Mouse (Mus musculus) CD8-positive naive resting alpha-beta T cell, adult 57 days (primary cell): ENCODE results near the gene Tex101. TPM values are rescaled to one million over a fixed set of nuclear protein-coding genes. Genes with fewer than 3 reads are reported as not detected.

Source experiments
- total RNA-seq: library from RNA; stranded (reverse); gene quantifications from one replicate; pipeline ENCODE4 v1.2.4, GENCODE M21; 2023

Gene Tex101
- total RNA-seq: not detected

DNA sequence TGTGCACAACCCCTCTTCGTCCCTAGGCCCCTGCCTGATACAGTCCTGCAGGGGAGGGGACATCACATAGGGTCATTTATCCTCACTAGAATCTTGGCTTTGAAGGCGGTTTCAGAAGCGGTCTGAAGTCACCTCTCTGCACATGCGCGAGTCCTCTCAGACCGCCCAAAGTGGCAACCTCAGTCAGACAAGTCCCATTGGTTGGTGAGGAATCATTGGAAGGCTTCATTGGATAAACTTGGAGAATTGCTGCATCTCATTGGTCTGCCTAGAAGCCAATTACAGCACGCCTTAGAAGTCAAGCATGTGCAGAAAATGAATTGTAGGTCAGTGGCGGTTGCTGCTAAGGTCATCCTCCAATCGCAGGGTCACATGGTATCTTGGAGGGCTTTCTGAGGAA lies at the start of gene Tex101:
Tex101 (minus strand) TSS at position 101 of the 400 bp plus-strand sequence.

DNA sequence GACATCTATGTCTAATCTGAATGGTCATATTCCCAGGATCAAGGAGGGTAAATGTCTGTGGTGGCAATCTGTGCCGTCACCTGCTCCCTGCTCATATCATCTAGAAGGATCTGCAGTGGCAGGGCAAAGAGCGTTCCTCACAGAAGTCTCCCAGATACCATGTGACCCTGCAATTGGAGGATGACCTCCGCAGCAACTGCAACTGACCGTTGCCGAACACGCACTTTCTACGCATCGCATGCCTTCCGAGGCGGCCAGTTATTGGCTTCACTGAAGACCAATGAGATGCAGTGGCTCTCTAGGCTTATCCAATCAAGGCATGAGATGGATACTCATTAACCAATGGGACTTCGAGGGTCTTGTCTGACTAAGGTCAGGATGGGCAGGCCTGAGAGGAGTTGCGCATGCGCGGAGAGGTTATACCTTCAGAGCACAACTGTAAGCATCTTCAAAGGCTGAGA lies 32.4 kb upstream of the Tex101 start, which contains the start of gene BC049730:
BC049730 (plus strand) TSS at position 411 of the 461 bp plus-strand sequence.

DNA sequence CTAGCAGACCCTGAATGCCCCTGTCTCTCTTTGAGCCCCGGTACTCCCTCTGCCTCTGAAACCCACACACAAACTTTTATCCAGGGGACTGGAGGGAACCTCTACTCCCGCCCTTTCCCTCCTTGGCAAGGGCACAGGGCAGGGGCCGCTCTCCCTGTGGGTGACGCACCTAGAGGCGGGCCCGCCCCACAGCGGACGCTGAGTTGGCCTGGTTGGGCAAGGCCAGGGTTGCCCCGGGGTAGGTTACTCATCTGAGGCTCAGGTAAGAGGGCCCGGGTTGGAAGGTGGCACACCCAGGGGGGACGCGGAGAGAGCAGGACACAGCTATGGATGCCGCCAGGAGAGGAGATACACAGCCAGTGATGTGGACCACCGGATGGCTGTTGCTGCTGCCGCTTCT lies 40.2 kb downstream of the Tex101 start, which contains the start of gene Lypd3:
Lypd3 (plus strand) TSS at position 287 of the 400 bp plus-strand sequence.

Other genes with a start within 250 kb of the Tex101 start
- gene Irgc1, start 224.4 kb downstream of the Tex101 start, total RNA-seq: 10.8 TPM
- gene Plaur, start 214.2 kb downstream of the Tex101 start, total RNA-seq: 372 TPM
- 0.40 TPM for gene Cadm4, start 194.7 kb downstream of the Tex101 start, total RNA-seq
- 2.7 TPM for gene Zfp428, start 169.7 kb downstream of the Tex101 start, total RNA-seq
- not detected for gene AC161166.1, start 164.2 kb downstream of the Tex101 start, total RNA-seq
- 9.0 TPM for gene Irgq, start 146.0 kb downstream of the Tex101 start, total RNA-seq
- not detected for gene Pinlyp, start 130.6 kb downstream of the Tex101 start, total RNA-seq
- gene Xrcc1, start 130.4 kb downstream of the Tex101 start, total RNA-seq: 60.1 TPM
- gene Ethe1, start 89.1 kb downstream of the Tex101 start, total RNA-seq: 5.1 TPM
- not detected for gene Zfp575, start 89.0 kb downstream of the Tex101 start, total RNA-seq
- gene Phldb3, start 65.9 kb downstream of the Tex101 start, total RNA-seq: 2.8 TPM
- not detected for gene Lypd3, start 40.1 kb downstream of the Tex101 start, total RNA-seq
- not detected for gene BC049730, start 32.6 kb upstream of the Tex101 start, total RNA-seq
- not detected for gene Gm4763, start 50.2 kb upstream of the Tex101 start, total RNA-seq
- 0.67 TPM for gene Cd177, start 83.6 kb upstream of the Tex101 start, total RNA-seq
- not detected for gene Ceacam10, start 100.5 kb upstream of the Tex101 start, total RNA-seq
- 4.2 TPM for gene Gm9844, start 185.5 kb upstream of the Tex101 start, total RNA-seq
- not detected for gene Lypd4, start 193.3 kb upstream of the Tex101 start, total RNA-seq
- gene Dmrtc2, start 193.4 kb upstream of the Tex101 start, total RNA-seq: not detected
- 3,340 TPM for gene Rps19, start 207.7 kb upstream of the Tex101 start, total RNA-seq
- gene Cd79a, start 220.7 kb upstream of the Tex101 start, total RNA-seq: 99.4 TPM
- 1,582 TPM for gene Arhgef1, start 226.2 kb upstream of the Tex101 start, total RNA-seq